Mouse (Mus musculus): ENCODE measurements around the gene Klf16. TPM values are rescaled to one million over a fixed set of nuclear protein-coding genes. Genes with fewer than 3 reads are reported as not detected.
A peak's percentile ranks its signal among the peaks of the same experiment; 100 is the strongest.

Gene Klf16
- total RNA-seq, 2 experiments from 2014 or later, result 40.1 to 44.3 TPM

DNA sequence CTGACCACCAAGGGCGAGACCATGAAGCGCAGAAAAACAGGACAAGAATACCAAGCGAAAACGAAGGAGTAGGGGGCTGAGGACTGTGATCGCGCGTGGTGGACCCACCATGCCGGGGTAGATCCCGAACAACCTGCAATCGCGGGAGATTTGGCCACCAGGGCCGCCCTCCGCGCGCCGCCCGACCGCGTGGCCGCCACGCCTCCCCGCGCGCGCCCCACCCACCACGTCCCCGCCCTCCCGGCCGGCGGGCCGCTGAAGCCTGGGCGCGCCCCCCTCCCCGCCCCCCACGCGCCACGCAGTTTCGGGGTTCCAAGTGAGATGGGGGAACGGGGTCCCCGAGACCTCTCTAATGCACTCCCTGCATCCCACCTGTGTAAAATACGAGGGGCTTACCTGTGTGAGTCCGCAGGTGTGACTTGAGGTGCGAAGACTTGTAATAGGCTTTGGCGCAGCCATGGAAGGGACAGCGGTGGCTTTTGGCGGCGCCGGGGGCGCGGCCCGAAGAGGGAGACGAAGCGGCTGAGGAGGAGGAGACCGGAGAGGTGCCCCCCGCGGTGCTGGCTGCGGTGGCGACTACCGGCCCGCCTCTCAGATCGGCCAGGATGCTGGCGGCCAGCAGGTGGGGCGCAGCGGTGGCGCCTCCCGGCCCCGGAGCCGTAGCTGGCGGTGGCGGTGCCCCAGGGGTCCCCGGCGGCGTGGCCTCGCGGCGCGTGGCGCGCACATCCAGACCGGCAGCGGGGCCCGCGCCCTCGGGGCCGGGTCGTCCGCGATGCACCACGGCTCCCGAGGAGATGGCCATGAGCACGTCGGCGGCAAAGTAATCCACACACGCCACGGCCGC is 548 bp downstream of the Klf16 start:
- DNase-seq (ENCODE audit: low spot score in 2 of 2), result no peak

DNA sequence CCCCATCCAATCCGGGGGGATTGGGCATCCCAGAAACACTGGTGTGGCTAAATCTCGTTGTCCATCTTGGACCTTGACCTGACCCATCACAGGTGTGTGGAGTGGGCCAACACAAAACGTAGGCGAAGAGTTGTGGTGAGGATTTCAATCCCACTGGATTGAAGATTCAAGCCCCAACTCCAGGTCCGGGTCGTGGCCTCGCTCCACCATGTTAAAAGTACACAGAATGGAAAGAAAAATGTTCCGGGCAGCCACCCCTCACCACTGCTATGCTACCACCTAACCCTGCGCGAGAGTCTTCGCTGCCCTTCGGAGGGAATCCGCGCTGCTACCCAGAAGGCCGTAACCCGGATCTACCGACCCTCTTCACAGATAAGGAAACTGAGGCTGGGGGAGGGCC is 1.2 kb downstream of the Klf16 start:
- no peak for DNase-seq (ENCODE audit: low spot score in 2 of 2)

DNA sequence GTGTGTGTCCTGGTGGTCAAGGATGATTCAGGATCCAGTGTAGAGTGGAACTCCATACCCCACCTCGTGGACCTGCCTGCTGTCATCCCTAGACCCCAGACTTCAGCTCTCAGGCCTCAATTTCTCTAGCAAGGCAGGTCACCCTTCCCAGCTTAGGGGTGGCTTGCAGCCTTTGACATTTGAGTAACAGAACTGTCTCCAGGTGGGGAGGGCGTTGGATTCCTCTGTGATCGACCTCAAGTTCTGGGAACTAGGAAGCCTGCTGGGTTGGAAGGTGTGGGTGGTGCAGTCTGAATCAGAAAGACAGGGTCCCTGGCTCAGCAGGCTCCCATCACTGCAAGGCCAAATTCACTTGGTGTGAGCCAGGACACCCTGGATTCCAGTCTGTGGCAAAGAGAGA is 2.2 kb downstream of the Klf16 start:
- DNase-seq (ENCODE audit: low spot score in 2 of 2), result no peak

DNA sequence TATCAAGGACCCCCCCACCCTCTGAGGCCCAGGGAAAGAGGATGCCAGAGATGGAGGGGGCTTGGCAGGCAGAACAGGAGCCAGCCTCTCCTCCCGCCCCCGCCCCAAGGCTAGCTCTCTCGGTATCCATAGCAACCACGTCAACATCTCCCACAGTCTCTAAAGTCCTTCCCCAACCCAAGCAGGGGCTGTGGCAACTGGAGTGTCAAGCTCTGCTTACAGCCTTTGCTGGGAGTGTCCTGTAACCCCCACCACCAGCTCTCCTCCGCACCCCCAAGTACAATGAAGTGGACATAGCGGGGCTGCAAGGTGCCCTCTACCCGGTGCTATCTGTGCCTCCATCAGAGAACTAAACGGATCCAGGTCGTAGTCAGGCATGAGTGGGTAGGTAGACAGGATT is 3.2 kb downstream of the Klf16 start:
- DNase-seq (ENCODE audit: low spot score in 2 of 2), result no peak

DNA sequence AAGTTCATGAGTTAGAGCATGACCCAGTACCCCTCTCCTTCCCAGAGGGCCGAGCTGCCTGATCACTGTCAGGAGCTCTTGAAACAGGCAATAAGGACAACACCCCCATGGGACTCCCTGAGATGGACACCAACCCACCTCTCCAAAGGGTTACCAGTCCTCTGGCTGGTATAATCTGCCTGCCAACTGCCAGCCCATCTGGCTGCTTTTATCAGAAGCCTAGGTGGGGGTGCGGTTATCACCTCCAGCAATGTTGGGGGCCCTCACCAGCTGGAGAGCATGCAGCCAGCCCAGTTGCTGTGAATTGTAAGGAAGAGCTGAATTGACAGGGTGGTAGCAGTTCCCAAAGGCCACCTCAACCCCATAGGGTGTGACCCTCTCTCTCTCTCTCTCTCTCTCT is 4.6 kb downstream of the Klf16 start:
- DNase-seq (ENCODE audit: low spot score in 2 of 2), result no peak

DNA sequence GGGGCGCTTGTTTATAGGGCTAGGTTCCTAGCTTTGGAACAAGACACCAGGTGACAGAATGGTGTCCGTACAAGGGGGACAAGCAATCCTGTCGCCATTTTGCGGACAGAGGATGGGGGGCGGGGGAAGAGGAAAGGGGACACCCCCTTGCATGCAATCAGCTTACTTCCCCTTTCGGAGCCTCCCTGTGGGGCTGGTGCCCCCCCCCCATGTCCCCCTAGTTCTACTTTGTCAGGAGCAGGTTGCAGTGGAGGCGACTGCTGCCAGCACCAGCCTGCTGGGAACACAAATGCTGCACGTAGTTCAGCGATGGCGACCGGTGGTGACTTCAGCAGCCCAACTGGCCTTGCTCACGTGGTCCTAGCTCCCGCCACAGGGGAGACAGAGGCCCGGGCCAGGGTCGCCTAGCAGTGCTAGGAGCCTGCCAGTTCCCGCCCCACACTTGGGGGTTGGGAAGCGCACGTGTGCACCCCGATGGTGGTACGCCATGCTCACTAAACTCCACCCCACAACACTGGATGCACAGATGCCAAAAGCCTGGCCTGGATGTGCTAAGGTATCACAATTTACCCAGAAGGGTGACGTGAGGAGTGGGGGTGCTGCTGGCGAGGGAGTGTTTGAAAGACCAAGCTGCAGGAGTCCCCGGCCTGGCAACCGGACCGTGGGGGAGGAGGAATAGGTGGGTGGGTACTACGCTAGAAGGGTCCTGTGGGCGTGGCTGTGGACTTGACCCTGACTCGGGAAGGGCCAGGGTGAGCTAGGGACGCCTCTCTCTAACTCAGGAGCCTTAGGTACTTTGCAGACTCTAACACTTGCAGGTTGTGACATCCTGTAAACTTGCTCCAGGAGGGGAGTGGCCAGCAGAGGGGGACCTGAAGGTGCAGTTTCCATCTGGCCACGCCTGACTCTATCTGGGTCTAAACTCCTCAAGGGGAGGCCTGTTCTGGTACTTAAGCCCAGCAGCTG is 6.0 kb downstream of the Klf16 start:
- DNase-seq (ENCODE audit: low spot score in 2 of 2), result peak in 1 of 2 experiments; percentile 64

DNA sequence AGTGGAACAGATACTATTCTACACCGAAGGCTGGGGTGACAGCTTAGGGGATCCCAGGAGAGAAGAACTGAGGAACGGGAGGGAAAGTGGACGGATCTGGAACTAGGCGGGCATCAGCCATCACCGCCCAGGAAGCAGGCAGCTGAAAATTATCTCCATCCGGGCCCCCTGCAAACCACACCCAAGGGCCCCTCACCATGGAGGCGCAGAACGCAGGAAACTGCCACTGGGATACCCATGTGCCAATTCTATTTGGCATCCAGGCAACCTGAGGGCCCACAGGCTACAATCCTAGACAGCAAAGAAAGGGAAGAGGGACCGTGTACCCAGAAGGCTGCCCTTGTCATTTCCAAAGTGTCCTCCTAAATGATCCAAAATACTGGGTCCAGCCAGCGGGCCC is 6.7 kb downstream of the Klf16 start:
- no peak for DNase-seq (ENCODE audit: low spot score in 2 of 2)

DNA sequence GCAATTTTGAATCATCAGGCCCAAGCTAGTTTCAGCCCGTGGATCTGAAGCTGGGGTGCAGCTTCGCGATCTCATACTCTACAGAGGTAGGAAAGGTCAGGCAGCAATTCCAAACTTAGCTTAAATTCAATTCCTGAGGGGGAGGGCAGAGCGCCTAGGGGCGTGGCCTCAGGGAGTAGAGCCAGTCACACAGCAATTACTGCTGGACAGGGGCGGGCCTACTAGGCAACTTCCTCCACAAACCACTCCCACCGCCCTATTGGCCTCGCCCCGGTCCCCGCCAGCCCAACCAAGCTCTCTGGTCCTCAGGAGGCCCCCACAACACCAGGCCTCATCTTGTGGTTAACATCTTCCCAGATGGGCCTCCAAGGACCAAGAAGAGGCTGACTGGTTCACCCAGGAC is 7.5 kb downstream of the Klf16 start:
- DNase-seq (ENCODE audit: low spot score in 2 of 2), result no peak

DNA sequence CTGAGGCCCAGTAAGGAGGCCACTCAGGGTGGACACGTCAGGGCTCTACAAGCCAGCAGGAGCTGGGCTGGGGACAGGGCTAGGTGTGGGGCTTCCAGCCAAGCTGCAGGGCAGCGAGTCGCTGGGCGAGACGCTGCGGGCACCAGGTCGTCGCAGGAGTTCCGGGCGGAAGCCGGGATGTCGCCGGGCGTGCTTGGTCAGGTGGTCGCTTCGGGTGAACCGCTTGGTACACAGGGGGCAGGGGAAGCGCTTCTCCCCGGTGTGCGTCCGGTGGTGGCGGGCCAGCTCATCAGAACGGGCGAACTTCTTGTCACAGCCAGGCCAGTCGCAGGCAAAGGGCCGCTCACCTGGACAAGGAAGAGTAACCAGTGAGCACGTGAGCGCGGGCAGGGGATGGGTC is 8.2 kb downstream of the Klf16 start:
- DNase-seq (ENCODE audit: low spot score in 2 of 2), result no peak

DNA sequence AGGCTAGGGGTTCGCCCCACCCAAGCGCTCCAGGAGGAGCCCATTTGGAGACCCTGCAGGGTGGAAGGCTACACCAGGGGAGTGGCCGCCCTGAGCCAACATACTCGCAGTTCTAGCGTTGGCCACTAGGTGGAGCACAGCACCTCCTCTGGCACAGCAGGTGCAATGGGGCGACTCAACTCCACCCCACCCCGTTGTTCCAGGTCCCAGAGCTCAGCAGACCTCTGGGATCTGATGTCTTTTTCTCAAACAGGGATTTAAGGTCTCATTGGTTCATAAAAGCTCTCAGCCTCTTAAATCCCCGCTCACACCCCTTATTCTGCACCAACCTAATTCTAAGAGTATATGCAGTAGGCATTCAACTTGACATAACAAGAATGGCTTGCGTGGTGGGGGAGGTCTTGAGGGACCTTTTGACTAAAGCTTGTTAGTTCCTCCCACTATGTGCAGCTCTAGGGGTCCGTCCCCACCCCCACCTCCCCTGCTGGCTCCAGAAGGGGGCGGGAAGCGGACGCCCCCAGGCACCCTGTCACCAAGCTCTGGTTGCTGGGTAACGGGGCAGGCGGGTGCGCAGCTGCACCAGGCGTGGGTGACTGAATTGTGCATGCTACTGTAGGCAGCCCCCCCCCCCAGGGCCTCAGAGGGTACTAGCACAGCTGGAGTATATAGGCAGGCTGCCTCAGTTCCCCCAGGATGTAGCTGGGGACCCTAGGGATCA is 10.6 kb downstream of the Klf16 start:
- DNase-seq (ENCODE audit: low spot score in 2 of 2), result peak; percentile 89 to 91

DNA sequence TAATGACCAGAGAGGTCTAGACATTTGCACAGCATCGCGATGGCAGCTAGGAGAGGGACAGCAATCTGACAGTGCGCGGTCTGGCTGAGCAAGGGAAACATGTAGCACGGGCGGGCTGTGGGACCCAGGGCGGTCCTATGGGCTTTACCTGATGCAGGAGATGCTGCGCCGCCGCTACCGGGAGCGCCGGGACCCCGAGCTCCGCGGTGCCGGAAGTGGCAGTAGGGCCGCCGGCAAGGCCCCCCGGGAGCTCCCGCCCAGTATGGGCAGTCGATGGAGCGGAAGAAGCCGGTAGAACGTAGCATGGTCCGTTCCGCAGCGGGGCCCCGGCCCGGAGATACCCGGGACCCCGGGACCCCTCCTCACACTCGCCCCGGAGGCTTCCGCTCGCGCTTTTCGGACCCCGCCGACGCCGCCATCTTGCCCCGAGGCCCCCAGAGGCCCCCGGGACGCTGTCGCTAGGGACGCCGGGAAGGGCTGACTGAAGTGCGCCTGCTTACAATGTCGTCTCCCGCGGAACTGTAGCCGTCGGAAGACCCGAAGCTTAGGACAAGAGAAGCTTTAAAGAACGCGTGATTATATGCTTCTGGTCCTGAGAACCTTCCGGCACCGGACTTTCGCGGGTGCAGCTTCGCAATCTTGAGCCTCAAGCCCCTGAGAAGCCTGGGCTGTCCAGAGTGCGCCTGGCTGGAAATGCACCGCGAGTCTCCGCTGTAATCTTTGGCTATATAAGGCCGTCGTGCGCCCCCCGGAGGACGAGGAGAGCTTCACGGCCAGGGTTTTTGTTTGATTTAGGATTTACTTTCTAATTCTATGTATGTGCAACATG is 15.8 kb downstream of the Klf16 start, which contains the start of gene Rexo1:
Gene Rexo1 (minus strand): TSS at position 445 of the 829 bp plus-strand sequence.
- peak; percentile 95 to 97 for DNase-seq (ENCODE audit: low spot score in 2 of 2)

DNA sequence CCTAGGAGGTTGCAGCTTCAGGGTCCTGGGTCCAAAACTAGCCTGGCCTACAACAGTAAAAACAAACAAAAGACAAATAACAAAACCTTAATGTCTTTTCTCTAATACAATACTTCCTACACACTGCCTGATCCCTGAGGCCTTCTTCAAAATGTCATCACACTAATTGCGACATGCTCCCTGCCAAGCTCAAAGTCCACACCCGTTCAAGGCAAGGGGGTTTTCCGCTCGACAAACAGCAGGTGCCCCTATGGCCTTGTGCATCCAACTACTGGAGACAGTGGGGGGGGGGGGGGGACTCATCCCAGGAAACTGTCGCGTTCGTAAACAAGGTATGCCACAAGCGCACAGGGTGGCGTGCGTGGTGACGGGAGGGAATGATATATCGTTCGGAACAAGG is 16.5 kb downstream of the Klf16 start:
- DNase-seq (ENCODE audit: low spot score in 2 of 2), result no peak

DNA sequence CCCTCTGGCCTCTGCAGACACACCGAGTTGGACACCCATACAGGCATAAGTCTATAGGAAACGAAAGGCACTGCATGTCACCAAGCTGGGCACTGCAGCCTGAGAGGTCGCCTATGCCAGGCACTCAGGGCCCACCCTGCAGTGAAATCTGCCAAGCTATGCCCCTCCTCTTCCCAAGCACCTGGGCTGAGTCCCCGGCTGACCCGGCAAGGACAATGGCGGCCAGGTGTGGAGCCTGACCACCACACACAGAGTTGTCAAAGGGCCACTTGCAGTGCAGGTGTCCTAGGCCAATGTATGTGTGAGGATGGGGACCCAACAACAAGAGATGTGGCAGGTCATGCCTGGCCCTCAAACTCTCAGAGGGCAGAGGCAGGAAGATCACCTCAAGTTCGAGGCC is 17.7 kb downstream of the Klf16 start:
- no peak for DNase-seq (ENCODE audit: low spot score in 2 of 2)

DNA sequence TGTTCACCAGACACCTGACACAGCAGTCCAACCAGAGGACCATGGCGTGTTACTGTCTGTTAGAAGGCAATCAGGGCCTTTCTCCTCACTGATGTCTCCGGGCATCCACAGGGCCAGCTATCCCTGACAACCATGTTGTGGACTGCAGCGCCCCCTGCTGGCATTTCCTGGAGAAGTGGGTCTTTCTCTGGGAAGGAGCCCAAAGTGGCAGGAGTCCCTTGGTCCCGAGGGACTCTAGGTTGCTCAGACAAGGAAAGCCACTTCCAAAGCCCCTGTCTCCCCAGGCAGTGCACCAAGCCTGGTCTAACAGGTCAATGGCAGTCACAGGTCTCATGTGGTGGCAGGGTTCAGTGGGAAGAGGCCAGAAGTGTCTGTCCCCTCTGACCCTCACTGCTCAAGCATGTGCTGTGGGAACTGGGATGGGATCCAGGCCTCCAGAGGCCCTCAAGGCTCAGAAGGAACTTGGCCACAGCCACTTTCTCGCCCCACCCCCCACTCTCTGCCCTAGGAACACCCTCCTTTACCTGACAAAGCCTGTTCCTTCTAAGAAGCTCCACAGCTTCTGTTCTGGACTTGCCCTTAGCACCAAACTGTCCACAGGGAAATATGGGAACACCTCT is 19.7 kb downstream of the Klf16 start:
- DNase-seq (ENCODE audit: low spot score in 2 of 2), result peak; percentile 69 to 81

DNA sequence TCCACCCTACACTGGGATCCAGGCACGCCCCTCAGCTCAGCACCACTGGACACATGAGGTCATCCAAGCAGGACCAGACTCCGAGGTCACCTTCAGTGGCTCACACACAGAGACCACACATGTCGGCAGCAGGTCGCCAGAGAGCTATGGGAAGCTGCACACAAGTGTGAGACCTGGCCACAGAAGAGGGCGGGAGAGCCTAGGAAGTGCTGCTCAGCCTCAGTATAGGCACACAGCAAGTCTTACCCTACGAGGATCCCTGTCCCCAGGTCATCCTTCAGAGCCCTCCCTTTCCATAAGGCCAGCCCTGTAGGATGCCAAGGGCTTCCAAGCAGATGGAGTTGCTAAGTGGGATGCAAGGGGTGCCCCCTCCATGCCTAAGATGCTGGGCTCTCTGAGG is 23.1 kb downstream of the Klf16 start:
- DNase-seq (ENCODE audit: low spot score in 2 of 2), result no peak

DNA sequence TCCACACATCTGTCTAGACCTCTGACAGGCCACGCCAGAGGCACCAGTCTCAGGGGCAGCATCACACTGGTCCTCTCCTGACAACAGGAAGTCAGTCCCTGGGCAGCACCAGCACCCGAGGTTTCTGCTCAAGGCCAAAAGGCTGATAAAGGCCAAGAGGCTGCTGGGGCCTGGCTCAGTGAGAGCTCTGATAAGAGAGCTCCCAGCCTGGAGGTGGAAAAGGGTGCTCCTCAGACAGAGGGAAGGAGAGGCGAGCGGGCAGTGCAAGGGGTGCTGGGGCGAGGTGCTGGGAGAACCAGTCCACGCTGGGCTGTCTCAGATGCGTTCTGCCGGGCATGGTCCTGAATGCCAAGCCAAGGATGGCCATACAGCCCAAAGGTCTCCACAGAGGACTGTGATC is 23.5 kb downstream of the Klf16 start:
- DNase-seq (ENCODE audit: low spot score in 2 of 2), result no peak

DNA sequence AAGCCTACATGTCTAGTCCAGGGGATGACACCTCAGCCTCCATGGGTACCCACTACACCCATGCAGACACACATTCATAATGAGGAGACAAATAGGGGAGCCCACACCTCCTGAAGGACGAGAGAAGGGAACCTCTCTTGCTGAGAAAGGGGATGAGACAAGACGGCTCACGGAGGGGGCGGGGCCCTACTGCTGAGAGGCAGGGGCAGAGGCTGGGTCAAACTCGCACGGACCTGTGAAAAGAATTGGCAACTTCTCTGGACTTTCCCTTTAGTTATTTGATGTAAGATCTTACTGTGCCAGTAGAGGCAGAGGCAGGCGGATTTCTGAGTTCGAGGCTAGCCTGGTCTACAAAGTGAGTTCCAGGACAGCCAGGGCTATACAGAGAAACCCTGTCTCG is 24.8 kb downstream of the Klf16 start:
- DNase-seq (ENCODE audit: low spot score in 2 of 2), result no peak

DNA sequence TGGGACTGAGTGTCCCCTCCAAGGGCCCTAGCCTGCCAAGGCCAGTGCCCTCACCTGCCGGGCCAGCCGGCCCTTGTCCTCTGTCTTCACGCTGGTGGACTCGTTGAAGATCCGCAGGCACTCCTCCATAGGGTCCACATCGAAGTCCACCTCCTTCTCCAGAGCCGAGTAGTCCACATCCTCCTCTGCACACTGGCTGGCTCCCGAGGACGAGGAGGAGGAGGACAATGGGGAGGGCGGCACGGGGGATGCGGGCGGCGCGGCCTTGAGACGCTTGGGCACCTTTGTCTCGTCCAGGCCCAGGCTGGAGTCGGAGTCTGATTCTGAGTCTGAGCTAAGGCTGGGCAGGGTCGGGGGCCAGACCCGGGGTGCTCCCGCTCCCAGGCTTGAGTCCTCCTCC is 27.8 kb downstream of the Klf16 start:
- no peak for DNase-seq (ENCODE audit: low spot score in 2 of 2)

DNA sequence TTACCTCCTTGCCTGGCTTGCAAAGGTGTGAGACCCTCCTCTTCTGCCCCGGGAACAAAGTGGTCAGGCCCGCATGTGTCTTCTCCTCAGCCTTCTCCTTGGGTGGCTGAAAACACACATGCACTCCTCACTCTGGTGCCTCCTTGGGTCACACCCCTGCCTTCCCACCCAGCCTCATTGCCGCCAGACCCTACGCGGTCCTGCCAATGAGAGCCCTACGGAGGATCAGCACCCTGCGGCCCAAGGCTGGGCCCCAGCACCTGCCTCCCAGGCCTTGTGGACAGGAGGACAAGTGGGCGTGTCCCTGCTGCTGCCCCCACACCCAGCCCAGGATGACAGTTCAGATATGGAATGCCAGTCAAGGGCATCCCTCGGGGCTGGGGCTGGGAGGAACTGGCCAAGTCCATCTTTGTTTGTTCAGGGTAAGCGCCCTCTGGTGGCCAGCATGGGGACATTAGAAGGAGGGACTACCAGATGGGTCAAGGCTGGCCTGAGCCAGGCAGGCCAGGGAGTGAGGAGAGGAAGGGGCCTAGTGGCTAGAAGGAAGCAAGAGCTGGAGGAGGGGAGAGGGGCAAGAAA is 28.6 kb downstream of the Klf16 start:
- DNase-seq (ENCODE audit: low spot score in 2 of 2), result no peak

DNA sequence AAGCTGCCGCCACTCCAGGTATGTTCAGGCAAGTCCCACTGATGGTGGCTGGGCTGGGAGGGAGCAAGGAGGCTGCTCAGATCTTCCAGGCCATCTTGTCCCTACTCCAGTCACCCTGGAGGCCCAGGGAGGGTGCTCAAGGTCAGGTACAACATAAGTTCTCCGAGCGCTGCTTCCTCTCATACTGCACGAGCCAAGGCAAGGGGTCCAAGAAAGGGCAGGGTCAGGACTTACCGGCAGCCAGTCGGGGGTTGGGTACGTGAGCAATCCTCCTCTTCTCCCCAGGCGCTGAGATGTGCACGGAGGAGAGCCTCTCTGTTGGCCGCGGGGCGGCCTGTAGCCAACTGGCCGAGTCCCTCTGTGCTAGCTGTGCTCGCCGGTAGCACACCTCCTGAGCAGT is 29.6 kb downstream of the Klf16 start:
- DNase-seq (ENCODE audit: low spot score in 2 of 2), result no peak

Data from layer of hippocampus, postnatal 14 days (tissue).